Mouse (Mus musculus) liver, embryonic 14.5 days (tissue): ENCODE measurements at regions not wholly inside any gene's neighbourhood (a gene's known extent, or its start where the extent isn't known, plus 50 kb on each side); places are given as distances from the start of the nearest gene placed in this dataset.

Experiments
- CTCF ChIP-seq: IDR thresholded peaks from 2 replicates; pipeline ENCODE4 v1.5.1; 2016; ENCODE audit warnings: antibody characterized with exemption, low read depth, control low read depth
- EP300 ChIP-seq: IDR thresholded peaks from 2 replicates; pipeline ENCODE4 v1.6.1; 2016; ENCODE audit warnings: antibody characterized with exemption, low read depth

DNA sequence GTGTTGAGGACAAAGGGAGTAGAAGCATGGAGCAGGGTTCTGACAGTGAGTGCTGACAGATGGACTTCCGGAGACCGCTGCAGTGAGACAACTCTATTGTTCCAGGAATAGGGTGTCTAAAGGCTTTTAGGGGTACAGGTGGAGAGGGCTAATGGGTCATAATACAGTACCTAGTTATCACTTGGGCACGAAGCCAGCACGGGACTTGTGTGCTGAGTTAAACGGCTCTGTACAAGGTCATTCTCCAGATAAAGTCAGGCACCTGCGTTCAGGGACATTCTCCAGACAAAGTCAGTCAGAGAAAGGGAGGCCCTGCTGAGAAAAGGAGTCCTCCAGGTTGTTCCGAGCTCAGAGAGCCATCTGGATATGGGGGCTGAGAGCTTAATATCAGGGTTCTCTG, 60.2 kb upstream of the Itga6 start:
- TF ChIP-seq CTCF (no peak), EP300 (no peak)
